Mouse (Mus musculus): ENCODE results near the gene Dgki. TPM values are rescaled to one million over a fixed set of nuclear protein-coding genes. Genes with fewer than 3 reads are reported as not detected.

The Dgki gene
- total and polyA plus RNA-seq, 3 experiments = not detected

- Histone ChIP-seq H3K9me3 (replicated peaks; ENCODE audit: insufficient read depth, low read length) (no peaks in the 10 kb centered on the region), H3K4me3 (ENCODE audit: control insufficient read depth in 1 of 2, insufficient read depth in 1 of 2, low read depth in 2 of 2, low read length in 2 of 2) (no peak overlapping the region)
Measured at GRCm38 (mm10) chr6:37007573-37007972, 292.4 kb downstream of the Dgki start.

GRCm38 (mm10) chr6:37004914-37005313 is 295.1 kb downstream of the Dgki start:
- DNase-seq (ENCODE audit: low read depth, low spot score) = no peak
- no peak for TF ChIP-seq MYB (IDR thresholded peaks at IDR 0.05; ENCODE audit: low read depth, low read length)
- TF ChIP-seq NELFE (IDR thresholded peaks at IDR 0.05; ENCODE audit: low read depth, low read length) = no peak
- TF ChIP-seq MAFK (IDR thresholded peaks at IDR 0.05; ENCODE audit: borderline replicate concordance, low read depth, low read length) = no peak
- no peak for TF ChIP-seq ETS1 (IDR thresholded peaks at IDR 0.05; ENCODE audit: low read depth, low read length)
- no peak for TF ChIP-seq ZNF384 (IDR thresholded peaks at IDR 0.05; ENCODE audit: low read depth, low read length)
- TF ChIP-seq E2F4 (IDR thresholded peaks at IDR 0.05; ENCODE audit: borderline replicate concordance, low read depth, low read length) = no peak
- no peak for TF ChIP-seq GABPA (IDR thresholded peaks at IDR 0.05; ENCODE audit: low read depth, low read length)
- TF ChIP-seq CHD1 (IDR thresholded peaks at IDR 0.05; ENCODE audit: low read depth, low read length) = no peak
- TF ChIP-seq MAX (IDR thresholded peaks at IDR 0.05; ENCODE audit: low read length) = no peak
- H3K9me3 ChIP-seq (replicated peaks; ENCODE audit: insufficient read depth, low read length) = no peaks in the 10 kb centered on the region
- no peaks in the 10 kb centered on the region for H3K79me2 ChIP-seq (ENCODE audit: control insufficient read depth, insufficient read depth, low read length, poor library complexity)
- no peaks in the 10 kb centered on the region for H3K4me1 ChIP-seq (ENCODE audit: control insufficient read depth in 1 of 2, insufficient read depth in 2 of 2, low read length in 2 of 2)
- H3K27me3 ChIP-seq (ENCODE audit: control insufficient read depth in 1 of 2, insufficient read depth in 2 of 2, low read length in 2 of 2) = no peaks in the 10 kb centered on the region
- H3K27ac ChIP-seq (ENCODE audit: control insufficient read depth, low read depth, low read length) = no peak overlapping the region
- H3K36me3 ChIP-seq (ENCODE audit: control insufficient read depth in 1 of 2, insufficient read depth in 2 of 2, low read length in 2 of 2) = no peaks in the 10 kb centered on the region
- no peak overlapping the region for H3K4me3 ChIP-seq (ENCODE audit: control insufficient read depth in 1 of 2, insufficient read depth in 1 of 2, low read depth in 2 of 2, low read length in 2 of 2)
- H3K9ac ChIP-seq (ENCODE audit: control insufficient read depth, low read depth, low read length, poor library complexity, severe bottlenecking) = no peak overlapping the region

More at GRCm38 (mm10) chr6:37007573-37007972, 292.4 kb downstream of the Dgki start:
- Histone ChIP-seq H3K9ac (ENCODE audit: control insufficient read depth, low read depth, low read length, poor library complexity, severe bottlenecking) (no peak overlapping the region), H3K27ac (ENCODE audit: control insufficient read depth, low read depth, low read length) (no peak overlapping the region), H3K4me1 (ENCODE audit: control insufficient read depth in 1 of 2, insufficient read depth in 2 of 2, low read length in 2 of 2) (no peaks in the 10 kb centered on the region), H3K36me3 (ENCODE audit: control insufficient read depth in 1 of 2, insufficient read depth in 2 of 2, low read length in 2 of 2) (no peaks in the 10 kb centered on the region), H3K79me2 (ENCODE audit: control insufficient read depth, insufficient read depth, low read length, poor library complexity) (no peaks in the 10 kb centered on the region), H3K27me3 (ENCODE audit: control insufficient read depth in 1 of 2, insufficient read depth in 2 of 2, low read length in 2 of 2) (no peaks in the 10 kb centered on the region)
- no peak for TF ChIP-seq MAFK (IDR thresholded peaks at IDR 0.05; ENCODE audit: borderline replicate concordance, low read depth, low read length)
- no peak for TF ChIP-seq POLR2AphosphoS2 (IDR thresholded peaks at IDR 0.05; ENCODE audit: low read length)
- TF ChIP-seq GATA1 (IDR thresholded peaks at IDR 0.05; ENCODE audit: low read depth, low read length) = no peak
- TF ChIP-seq ZKSCAN1 (IDR thresholded peaks at IDR 0.05; ENCODE audit: low read depth, low read length) = no peak
- no peak for TF ChIP-seq MEF2A (IDR thresholded peaks at IDR 0.05; ENCODE audit: extremely low read depth, insufficient replicate concordance, low read depth, low read length, poor library complexity, severe bottlenecking)
- TF ChIP-seq ELF1 (IDR thresholded peaks at IDR 0.05; ENCODE audit: low read depth, low read length) = no peak
- no peak for TF ChIP-seq BHLHE40 (IDR thresholded peaks at IDR 0.05; ENCODE audit: borderline replicate concordance, low read depth, low read length)
- no peak for TF ChIP-seq USF2 (IDR thresholded peaks at IDR 0.05; ENCODE audit: borderline replicate concordance in 1 of 2, insufficient read depth in 1 of 2, low read depth in 1 of 2, low read length in 2 of 2)
- no peak for TF ChIP-seq MXI1 (IDR thresholded peaks at IDR 0.05; ENCODE audit: low read depth, low read length)
- no peak for TF ChIP-seq MYB (IDR thresholded peaks at IDR 0.05; ENCODE audit: low read depth, low read length)
- TF ChIP-seq GABPA (IDR thresholded peaks at IDR 0.05; ENCODE audit: low read depth, low read length) = no peak
- TF ChIP-seq CHD2 (IDR thresholded peaks at IDR 0.05; ENCODE audit: low read length) = no peak
- DNase-seq (ENCODE audit: low read depth, low spot score) = no peak
